Mouse (Mus musculus): Measurements from ENCODE around the gene Atf5. TPM values are rescaled to one million over a fixed set of nuclear protein-coding genes. Genes with fewer than 3 reads are reported as not detected.

The Atf5 gene
- 3.2 and 3.6 TPM in 2 replicates for polyA plus RNA-seq (2015; fragmentation: Nextera tagmentation; extraction: Ambion mirVana)

- H3K9me3 ChIP-seq, result no peaks in the 10 kb centered on the region
- no peaks in the 10 kb centered on the region for H3K27me3 ChIP-seq
- H3K36me3 ChIP-seq, result peaks cover 23% of the 10 kb centered on the region
- H3K4me3 ChIP-seq, result peak within 1 kb of the TSS; percentile 76
- H3K9ac ChIP-seq, result peak within 1 kb of the TSS; percentile 94
- peaks cover 52% of the 10 kb centered on the region for H3K4me1 ChIP-seq
- under 1% methylated on average over 55 of the region's 57 CpGs for WGBS
- peak; percentile 12; the same call in 1 of the 2 replicates for ATAC-seq (ENCODE audit: low FRiP score, low read depth)
- peak within 1 kb of the TSS; percentile 97 for H3K27ac ChIP-seq
- peak within 1 kb of the TSS; percentile 82 for H3K4me2 ChIP-seq (replicated peaks)
These were observed at the start of gene Atf5 for GRCm38 (mm10) chr7:44816470-44817021. Gene Atf5 (minus strand): TSS chr7:44816658.

- no peak for ATAC-seq (ENCODE audit: low FRiP score, low read depth)
- Histone ChIP-seq H3K36me3 (peaks cover 74% of the 10 kb centered on the region), H3K27ac (peak overlapping the region; percentile 48; the same call in 1 of the 2 replicates), H3K9me3 (no peaks in the 10 kb centered on the region), H3K27me3 (no peaks in the 10 kb centered on the region), H3K4me1 (peaks cover 41% of the 10 kb centered on the region), H3K4me2 (replicated peaks) (peak overlapping the region; percentile 99; the same call in 1 of the 2 replicates), H3K4me3 (no peak overlapping the region), H3K9ac (no peak overlapping the region)
- 82% methylated on average over 24 of the region's 24 CpGs for WGBS
These were observed 48.4 kb upstream of the Atf5 start for GRCm38 (mm10) chr7:44864595-44865542.

- no peak overlapping the region for H3K27ac ChIP-seq
- no peak for ATAC-seq (ENCODE audit: low FRiP score, low read depth)
- WGBS, result 81% methylated on average over 11 of the region's 11 CpGs
- H3K36me3 ChIP-seq, result peaks cover 78% of the 10 kb centered on the region
- H3K9me3 ChIP-seq, result no peaks in the 10 kb centered on the region
- H3K4me2 ChIP-seq (replicated peaks), result no peak overlapping the region
- no peak overlapping the region for H3K4me3 ChIP-seq
- no peaks in the 10 kb centered on the region for H3K27me3 ChIP-seq
- H3K4me1 ChIP-seq, result peaks cover 41% of the 10 kb centered on the region
- no peak overlapping the region for H3K9ac ChIP-seq
These were observed 47.6 kb upstream of the Atf5 start for GRCm38 (mm10) chr7:44863982-44864494.

GRCm38 (mm10) chr7:44863210-44863609 is 46.8 kb upstream of the Atf5 start:
- no peak overlapping the region for H3K4me2 ChIP-seq (replicated peaks)
- no peaks in the 10 kb centered on the region for H3K9me3 ChIP-seq
- H3K4me1 ChIP-seq, result peaks cover 44% of the 10 kb centered on the region
- ATAC-seq (ENCODE audit: low FRiP score, low read depth), result no peak
- H3K9ac ChIP-seq, result 0 out of 2 replicates have a peak overlapping the region, but pooled peaks have one; percentile 19
- WGBS, result 89% methylated on average over 14 of the region's 14 CpGs
- peaks cover 78% of the 10 kb centered on the region for H3K36me3 ChIP-seq
- H3K27me3 ChIP-seq, result no peaks in the 10 kb centered on the region
- H3K4me3 ChIP-seq, result no peak overlapping the region
- H3K27ac ChIP-seq, result no peak overlapping the region

GRCm38 (mm10) chr7:44862434-44862833 is 46.0 kb upstream of the Atf5 start:
- Histone ChIP-seq H3K4me2 (replicated peaks) (no peak overlapping the region), H3K9ac (no peak overlapping the region), H3K27ac (no peak overlapping the region), H3K36me3 (peaks cover 73% of the 10 kb centered on the region), H3K4me3 (no peak overlapping the region), H3K4me1 (peaks cover 44% of the 10 kb centered on the region), H3K27me3 (no peaks in the 10 kb centered on the region), H3K9me3 (no peaks in the 10 kb centered on the region)
- no peak for ATAC-seq (ENCODE audit: low FRiP score, low read depth)
- WGBS, result 85% methylated on average over 8 of the region's 8 CpGs

- WGBS, result 81% methylated on average over 14 of the region's 14 CpGs
- Histone ChIP-seq H3K4me3 (no peak overlapping the region), H3K9me3 (no peaks in the 10 kb centered on the region), H3K36me3 (peaks cover 63% of the 10 kb centered on the region), H3K4me1 (peaks cover 37% of the 10 kb centered on the region), H3K9ac (no peak overlapping the region), H3K27me3 (no peaks in the 10 kb centered on the region), H3K27ac (peak overlapping the region; percentile 44; the same call in 1 of the 2 replicates), H3K4me2 (replicated peaks) (no peak overlapping the region)
- no peak for ATAC-seq (ENCODE audit: low FRiP score, low read depth)
These were observed 45.0 kb upstream of the Atf5 start for GRCm38 (mm10) chr7:44861429-44861816.

GRCm38 (mm10) chr7:44860576-44861428 is 44.3 kb upstream of the Atf5 start:
- Histone ChIP-seq H3K4me3 (no peak overlapping the region), H3K27ac (peak overlapping the region; percentile 44; the same call in 1 of the 2 replicates), H3K9me3 (no peaks in the 10 kb centered on the region), H3K4me2 (replicated peaks) (0 out of 2 replicates have a peak overlapping the region, but pooled peaks have one; percentile 4), H3K9ac (peak overlapping the region; percentile 35), H3K36me3 (peaks cover 57% of the 10 kb centered on the region), H3K27me3 (no peaks in the 10 kb centered on the region), H3K4me1 (peaks cover 36% of the 10 kb centered on the region)
- ATAC-seq (ENCODE audit: low FRiP score, low read depth), result peak; percentile 12; the same call in 1 of the 2 replicates
- 60% methylated on average over 22 of the region's 22 CpGs for WGBS

GRCm38 (mm10) chr7:44859896-44860295 is 43.4 kb upstream of the Atf5 start:
- Histone ChIP-seq H3K9me3 (no peaks in the 10 kb centered on the region), H3K4me1 (peaks cover 36% of the 10 kb centered on the region), H3K36me3 (peaks cover 48% of the 10 kb centered on the region), H3K4me3 (no peak overlapping the region), H3K27ac (no peak overlapping the region), H3K27me3 (no peaks in the 10 kb centered on the region), H3K9ac (no peak overlapping the region), H3K4me2 (replicated peaks) (no peak overlapping the region)
- no peak for ATAC-seq (ENCODE audit: low FRiP score, low read depth)
- WGBS, result 92% methylated on average over 11 of the region's 11 CpGs

GRCm38 (mm10) chr7:44857905-44858304 is 41.4 kb upstream of the Atf5 start:
- H3K4me2 ChIP-seq (replicated peaks), result peak overlapping the region; percentile 94
- peak overlapping the region; percentile 78 for H3K4me3 ChIP-seq
- H3K27ac ChIP-seq, result peak overlapping the region; percentile 90
- 24% methylated on average over 8 of the region's 8 CpGs for WGBS
- H3K4me1 ChIP-seq, result peaks cover 51% of the 10 kb centered on the region
- H3K27me3 ChIP-seq, result no peaks in the 10 kb centered on the region
- no peak for ATAC-seq (ENCODE audit: low FRiP score, low read depth)
- H3K36me3 ChIP-seq, result peaks cover 38% of the 10 kb centered on the region
- peak overlapping the region; percentile 82 for H3K9ac ChIP-seq
- H3K9me3 ChIP-seq, result no peaks in the 10 kb centered on the region

GRCm38 (mm10) chr7:44857042-44857552 is 40.6 kb upstream of the Atf5 start, which contains the start of gene Pnkp:
Gene Pnkp (plus strand): TSS chr7:44857139.
- H3K9me3 ChIP-seq, result no peaks in the 10 kb centered on the region
- peak within 1 kb of the TSS; percentile 90 for H3K27ac ChIP-seq
- peaks cover 36% of the 10 kb centered on the region for H3K36me3 ChIP-seq
- H3K4me2 ChIP-seq (replicated peaks), result peak within 1 kb of the TSS; percentile 94
- peak within 1 kb of the TSS; percentile 82 for H3K9ac ChIP-seq
- H3K4me3 ChIP-seq, result peak within 1 kb of the TSS; percentile 78
- H3K27me3 ChIP-seq, result no peaks in the 10 kb centered on the region
- peak; percentile 45; the same call in 1 of the 2 replicates for ATAC-seq (ENCODE audit: low FRiP score, low read depth)
- 1% methylated on average over 32 of the region's 32 CpGs for WGBS
- H3K4me1 ChIP-seq, result peaks cover 58% of the 10 kb centered on the region

GRCm38 (mm10) chr7:44856265-44856916 is 39.9 kb upstream of the Atf5 start:
- peaks cover 62% of the 10 kb centered on the region for H3K4me1 ChIP-seq
- H3K4me2 ChIP-seq (replicated peaks), result peak overlapping the region; percentile 94
- 62% methylated on average over 9 of the region's 9 CpGs for WGBS
- peak overlapping the region; percentile 90; the same call in 1 of the 2 replicates for H3K27ac ChIP-seq
- no peak for ATAC-seq (ENCODE audit: low FRiP score, low read depth)
- H3K9ac ChIP-seq, result no peak overlapping the region
- no peaks in the 10 kb centered on the region for H3K9me3 ChIP-seq
- peaks cover 32% of the 10 kb centered on the region for H3K36me3 ChIP-seq
- H3K4me3 ChIP-seq, result peak overlapping the region; percentile 78
- H3K27me3 ChIP-seq, result no peaks in the 10 kb centered on the region

All from limb, embryonic 13.5 days (tissue).